Mouse (Mus musculus) forebrain, embryonic 10.5 days (tissue): ENCODE results near the gene Eif4g3. TPM values are rescaled to one million over a fixed set of nuclear protein-coding genes. Genes with fewer than 3 reads are reported as not detected.
A peak's percentile ranks its signal among the peaks of the same experiment; 100 is the strongest.

Source experiments
- DNase-seq: peaks from one replicate; pipeline ENCODE4 v3.0.0-alpha.2; 2017; ENCODE audit warnings: low spot score; ENCODE audit errors: extremely low spot score
- H3K27ac ChIP-seq: fragments of 300-500 bp; sonication (generic); 2 replicates; pipeline ENCODE4 v1.5.1; 2016; ENCODE audit warnings: mild to moderate bottlenecking
- H3K27me3 ChIP-seq: fragments of 300-500 bp; sonication (generic); 2 replicates; pipeline ENCODE4 v1.6.1; 2016; ENCODE audit warnings: mild to moderate bottlenecking; ENCODE audit not compliant: poor library complexity, severe bottlenecking
- H3K36me3 ChIP-seq: fragments of 300-500 bp; sonication (generic); replicated peaks from 2 replicates; pipeline ENCODE4 v1.6.1; 2016; ENCODE audit warnings: mild to moderate bottlenecking, moderate library complexity
- H3K4me1 ChIP-seq: fragments of 300-500 bp; sonication (generic); 2 replicates; pipeline ENCODE4 v1.6.1; 2016
- H3K4me3 ChIP-seq: fragments of 300-500 bp; sonication (generic); 2 replicates; pipeline ENCODE4 v1.5.1; 2016; ENCODE audit warnings: mild to moderate bottlenecking, moderate library complexity
- H3K9me3 ChIP-seq: fragments of 300-500 bp; sonication (generic); 2 replicates; pipeline ENCODE4 v1.6.1; 2016; ENCODE audit warnings: mild to moderate bottlenecking, moderate library complexity
- WGBS: fragments of 180-500 bp; shearing (Covaris S2); methylation state at CpG from one replicate; pipeline ENCODE4 v1.1.7; 2016; 5-methylcytosine and 5-hydroxymethylcytosine counted together
- polyA plus RNA-seq: library from polyadenylated mRNA; unstranded; fragments of >200 nt; fragmentation: Nextera tagmentation; extraction: Ambion mirVana; gene quantifications from 2 replicates; pipeline ENCODE4 v1.2.1, GENCODE M21; 2016

Gene Eif4g3
- polyA plus RNA-seq, 1 experiment from 2014 or later = 37.2 TPM

DNA sequence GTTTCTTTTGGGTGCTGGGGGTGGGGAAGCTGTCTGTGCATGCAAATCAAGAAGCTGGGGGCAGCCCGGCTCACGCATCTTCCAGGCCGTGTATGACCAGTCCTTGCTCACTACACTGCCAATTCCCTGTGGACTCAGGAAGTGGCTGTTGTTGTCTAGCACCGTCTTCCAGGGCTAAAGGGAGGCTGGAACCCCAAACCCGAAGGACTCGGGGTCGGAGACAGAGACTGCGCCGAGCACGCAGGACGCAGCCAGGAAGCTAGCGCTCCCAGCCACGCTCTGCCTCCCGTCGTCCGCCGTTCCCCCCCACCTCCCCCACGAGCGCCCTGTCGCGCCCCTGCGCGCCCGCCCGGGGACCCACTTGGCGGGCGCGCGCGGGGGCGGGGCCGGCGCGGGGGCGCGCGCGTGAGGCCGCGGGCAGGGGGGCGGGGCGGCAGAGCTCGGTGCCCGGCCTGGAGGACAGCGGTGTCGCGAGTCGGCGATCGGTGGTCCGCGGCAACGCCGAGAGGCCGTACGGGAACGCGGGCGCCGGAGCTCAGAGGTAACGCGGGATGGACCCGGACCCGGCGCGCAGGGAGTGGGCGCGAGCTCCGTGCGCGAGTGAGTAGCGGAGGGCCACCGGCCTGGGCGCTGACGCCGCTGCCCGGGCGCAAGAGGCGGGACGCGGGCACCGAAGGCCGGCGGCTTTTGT lies 223.5 kb downstream of the Eif4g3 start, which contains the start of gene Hp1bp3:
Gene Hp1bp3 (plus strand): TSS at position 97 of the 691 bp plus-strand sequence.
- H3K9me3 ChIP-seq = no peaks in the 10 kb centered on the region
- H3K4me3 ChIP-seq = peak within 1 kb of the TSS; percentile 91
- DNase-seq = peak; percentile 76
- under 1% methylated on average over 84 of the region's 84 CpGs for WGBS
- no peaks in the 10 kb centered on the region for H3K27me3 ChIP-seq
- H3K27ac ChIP-seq = peak within 1 kb of the TSS; percentile 100
- peaks cover 34% of the 10 kb centered on the region for H3K4me1 ChIP-seq
- peaks cover 29% of the 10 kb centered on the region for H3K36me3 ChIP-seq

DNA sequence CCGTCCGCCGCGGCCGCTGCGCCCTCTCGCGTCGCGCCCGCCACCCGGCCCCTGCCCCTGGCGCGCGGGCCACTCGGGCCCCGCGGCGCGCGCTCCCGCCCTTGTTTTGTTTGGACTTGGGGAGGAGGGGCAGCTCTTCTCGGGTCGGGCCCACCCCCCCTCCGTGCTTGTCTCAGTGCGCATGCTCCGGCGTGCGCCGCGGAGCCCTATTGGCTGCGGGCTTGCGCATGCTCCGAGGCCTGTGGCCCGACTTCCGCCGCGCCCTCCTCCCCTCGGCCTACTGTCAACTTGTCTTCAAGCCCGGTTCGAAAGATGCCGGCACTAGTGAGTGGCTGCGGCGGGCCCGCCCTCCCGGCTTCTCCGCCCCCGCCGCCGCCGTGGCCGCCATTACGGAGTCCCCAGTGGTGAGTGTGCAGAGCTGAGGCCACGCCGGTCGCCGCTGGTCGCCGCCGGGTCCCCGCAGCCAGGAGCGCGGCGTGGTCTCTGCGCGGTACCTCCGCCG lies 224.1 kb downstream of the Eif4g3 start:
- whole genome bisulfite sequencing = under 1% methylated on average over 60 of the region's 68 CpGs
- Histone ChIP-seq H3K9me3 (no peaks in the 10 kb centered on the region), H3K36me3 (peaks cover 35% of the 10 kb centered on the region), H3K4me3 (peak overlapping the region; percentile 91), H3K27me3 (no peaks in the 10 kb centered on the region), H3K27ac (peak overlapping the region; percentile 100), H3K4me1 (peaks cover 34% of the 10 kb centered on the region)
- DNase-seq = peak; percentile 96

DNA sequence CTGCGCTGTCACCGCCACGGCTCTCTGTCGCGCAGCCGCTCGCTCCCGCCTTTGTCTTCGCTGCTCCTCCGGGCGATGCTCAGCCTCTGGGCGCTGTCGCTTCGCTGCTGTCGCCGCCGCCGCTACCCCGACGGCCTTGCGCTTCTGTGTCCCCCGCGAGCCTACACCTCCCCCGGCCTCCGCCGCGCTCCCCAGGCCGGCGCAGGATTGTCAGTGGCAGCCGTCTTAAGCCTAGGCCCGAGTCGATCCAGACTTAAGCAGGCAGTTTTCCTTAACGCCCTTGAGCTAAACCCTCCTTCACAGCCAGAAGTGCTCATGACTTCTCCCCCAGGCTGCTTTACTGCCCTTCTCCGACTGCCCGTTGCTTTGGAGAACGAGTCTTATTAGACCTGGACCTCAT lies 224.6 kb downstream of the Eif4g3 start:
- peak overlapping the region; percentile 100 for H3K27ac ChIP-seq
- peaks cover 40% of the 10 kb centered on the region for H3K36me3 ChIP-seq
- H3K27me3 ChIP-seq = no peaks in the 10 kb centered on the region
- no peaks in the 10 kb centered on the region for H3K9me3 ChIP-seq
- DNase-seq = no peak
- peaks cover 34% of the 10 kb centered on the region for H3K4me1 ChIP-seq
- H3K4me3 ChIP-seq = peak overlapping the region; percentile 91
- WGBS = 1% methylated on average over 36 of the region's 36 CpGs

DNA sequence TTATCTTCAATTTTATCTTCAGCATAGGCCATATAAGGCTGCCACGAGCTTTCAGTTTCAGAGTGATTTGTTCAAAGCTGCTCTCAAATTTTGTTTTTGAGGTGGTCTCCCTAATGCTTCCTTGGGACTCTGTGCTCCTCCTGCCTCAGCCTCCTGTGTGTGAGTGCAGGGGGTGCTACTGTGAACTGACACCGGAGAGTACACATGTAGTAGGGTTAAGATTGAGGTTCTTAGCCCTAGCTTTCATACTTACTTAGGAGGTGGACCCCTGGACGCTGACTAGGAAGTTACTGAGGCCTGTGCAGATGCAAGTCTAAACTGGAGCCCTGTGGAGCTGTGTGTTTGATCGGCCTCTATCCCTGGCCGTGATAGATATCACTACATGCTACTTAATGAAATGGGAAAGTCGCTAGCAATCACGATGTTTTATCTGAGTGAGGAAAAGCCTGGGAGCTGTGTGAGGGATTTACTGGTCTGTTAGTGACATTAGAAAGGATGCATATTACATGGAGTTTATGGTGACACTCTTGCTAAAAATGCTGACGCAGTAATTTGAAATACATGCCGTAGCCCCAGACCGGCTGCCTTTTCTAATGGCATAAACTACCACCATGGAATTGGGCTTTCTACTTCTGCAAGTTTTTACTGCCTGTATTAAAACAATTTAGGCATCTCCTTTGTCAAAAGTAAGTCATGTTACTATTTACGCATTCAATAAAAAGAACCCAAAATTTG lies 225.3 kb downstream of the Eif4g3 start:
- no peak for DNase-seq
- Histone ChIP-seq H3K4me3 (peak overlapping the region; percentile 91), H3K9me3 (no peaks in the 10 kb centered on the region), H3K36me3 (peaks cover 46% of the 10 kb centered on the region), H3K27ac (peak overlapping the region; percentile 100), H3K27me3 (no peaks in the 10 kb centered on the region), H3K4me1 (peaks cover 34% of the 10 kb centered on the region)
- 88% methylated on average over 11 of the region's 11 CpGs for WGBS

DNA sequence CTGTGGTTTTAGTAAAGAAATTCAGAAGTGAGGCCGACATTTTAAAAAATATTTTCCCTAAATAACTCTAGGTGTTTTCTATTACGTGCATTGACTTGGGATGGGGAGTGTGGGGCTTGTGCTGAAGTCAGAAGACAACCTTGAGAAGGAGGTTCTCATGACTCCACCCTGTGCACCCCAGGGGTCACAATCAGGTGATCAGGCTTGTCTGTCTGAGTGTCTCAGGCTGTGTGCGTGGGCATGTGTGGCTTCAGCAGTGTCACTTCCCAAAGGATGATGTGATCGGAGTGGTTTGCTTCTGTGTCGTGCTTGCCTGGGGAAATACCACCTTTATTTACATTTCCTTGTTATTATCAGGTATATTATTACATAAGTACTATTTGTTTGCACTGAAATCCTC lies 226.5 kb downstream of the Eif4g3 start:
- peaks cover 59% of the 10 kb centered on the region for H3K36me3 ChIP-seq
- no peaks in the 10 kb centered on the region for H3K9me3 ChIP-seq
- H3K4me1 ChIP-seq = peaks cover 34% of the 10 kb centered on the region
- no peak overlapping the region for H3K4me3 ChIP-seq
- no peak for DNase-seq
- no peaks in the 10 kb centered on the region for H3K27me3 ChIP-seq
- WGBS = 94% methylated on average over 5 of the region's 5 CpGs
- no peak overlapping the region for H3K27ac ChIP-seq

DNA sequence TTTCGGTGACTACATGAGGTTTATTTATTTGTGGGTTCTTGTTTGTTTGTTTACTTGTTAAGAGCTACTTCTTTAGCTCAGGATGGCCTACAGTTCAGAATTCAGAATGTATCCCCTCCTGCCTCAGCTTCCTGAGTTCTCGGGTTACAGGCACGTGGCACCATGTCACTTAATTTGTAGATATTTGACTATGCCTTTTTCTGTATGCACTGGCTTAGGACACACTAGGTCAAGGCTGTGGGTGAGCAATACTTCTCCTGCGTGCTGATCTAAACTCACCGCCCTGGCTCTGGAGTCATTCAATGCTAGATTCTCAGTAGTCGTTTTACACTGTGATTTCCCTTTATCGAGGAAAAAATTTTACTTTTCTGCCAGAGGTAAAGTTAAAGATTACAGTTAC lies 227.9 kb downstream of the Eif4g3 start:
- WGBS = 92% methylated on average over 7 of the region's 7 CpGs
- no peaks in the 10 kb centered on the region for H3K27me3 ChIP-seq
- no peak for DNase-seq
- peaks cover 30% of the 10 kb centered on the region for H3K4me1 ChIP-seq
- H3K36me3 ChIP-seq = peaks cover 72% of the 10 kb centered on the region
- H3K9me3 ChIP-seq = no peaks in the 10 kb centered on the region
- no peak overlapping the region for H3K4me3 ChIP-seq
- H3K27ac ChIP-seq = no peak overlapping the region

DNA sequence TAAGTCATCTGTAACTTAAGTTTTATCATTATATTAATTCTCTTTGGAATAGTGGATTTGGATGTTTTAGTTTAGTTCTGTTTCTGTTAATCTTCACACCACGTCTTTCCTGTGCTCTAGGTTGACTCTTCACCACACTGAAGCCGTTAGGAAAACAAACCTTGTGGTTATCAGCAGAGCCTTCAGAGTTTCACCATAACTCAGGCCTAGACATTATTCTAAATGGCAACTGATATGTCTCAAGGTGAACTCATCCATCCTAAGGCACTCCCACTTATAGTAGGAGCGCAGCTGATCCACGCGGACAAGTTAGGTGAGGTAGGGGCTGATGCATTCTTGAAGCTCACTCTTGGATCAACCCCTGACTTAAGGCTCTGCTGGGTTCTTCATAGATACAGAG lies 228.6 kb downstream of the Eif4g3 start:
- no peaks in the 10 kb centered on the region for H3K27me3 ChIP-seq
- no peak overlapping the region for H3K27ac ChIP-seq
- H3K36me3 ChIP-seq = peaks cover 78% of the 10 kb centered on the region
- DNase-seq = no peak
- 95% methylated on average over 5 of the region's 5 CpGs for WGBS
- H3K4me1 ChIP-seq = peaks cover 25% of the 10 kb centered on the region
- H3K9me3 ChIP-seq = no peaks in the 10 kb centered on the region
- H3K4me3 ChIP-seq = no peak overlapping the region

DNA sequence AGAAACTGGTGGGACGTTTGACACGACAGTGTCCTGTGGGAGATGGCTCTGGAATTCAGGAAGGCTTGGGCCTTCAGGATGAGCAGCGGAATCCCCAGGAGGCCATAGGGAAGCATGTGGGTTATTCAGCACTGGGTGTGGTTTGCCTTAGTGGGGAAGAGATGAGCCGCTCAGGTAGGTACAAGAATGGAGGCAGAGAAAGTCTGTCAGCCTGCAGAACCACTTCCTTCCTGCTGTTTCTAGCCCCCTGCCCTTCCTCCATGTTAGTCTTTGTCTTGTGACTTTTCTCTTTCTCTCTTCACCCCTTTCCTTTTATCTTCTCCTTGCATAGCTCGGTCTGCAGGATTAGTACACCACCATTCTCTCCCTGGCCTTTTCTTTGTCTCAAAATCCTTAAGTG lies 229.6 kb downstream of the Eif4g3 start:
- peaks cover 87% of the 10 kb centered on the region for H3K36me3 ChIP-seq
- no peak overlapping the region for H3K4me3 ChIP-seq
- peaks cover 25% of the 10 kb centered on the region for H3K4me1 ChIP-seq
- H3K9me3 ChIP-seq = no peaks in the 10 kb centered on the region
- 90% methylated on average over 5 of the region's 5 CpGs for WGBS
- no peak overlapping the region for H3K27ac ChIP-seq
- no peaks in the 10 kb centered on the region for H3K27me3 ChIP-seq
- no peak for DNase-seq

DNA sequence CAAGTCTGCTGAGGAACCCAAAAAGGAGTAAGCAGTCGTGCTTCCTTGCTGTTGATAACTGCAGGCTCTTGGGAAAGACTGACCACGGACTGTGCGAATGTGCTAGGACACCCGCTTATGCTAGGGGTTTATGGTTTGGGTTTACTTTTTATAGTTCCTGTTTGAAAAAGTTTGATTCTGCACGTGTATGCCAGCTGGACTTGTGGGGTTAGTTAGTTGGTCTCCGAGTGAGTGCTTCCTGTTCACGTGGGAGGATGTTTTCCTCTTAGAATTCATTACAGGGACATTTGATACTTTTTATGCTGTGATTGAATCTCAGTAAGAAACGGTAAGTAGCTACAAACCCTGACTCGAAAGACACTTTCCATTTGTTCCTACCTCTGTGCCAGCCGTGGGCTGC lies 230.8 kb downstream of the Eif4g3 start:
- no peak for DNase-seq
- Histone ChIP-seq H3K27ac (no peak overlapping the region), H3K4me1 (peaks cover 14% of the 10 kb centered on the region), H3K36me3 (peaks cover 92% of the 10 kb centered on the region), H3K27me3 (no peaks in the 10 kb centered on the region), H3K4me3 (no peak overlapping the region), H3K9me3 (no peaks in the 10 kb centered on the region)
- 91% methylated on average over 10 of the region's 10 CpGs for WGBS

DNA sequence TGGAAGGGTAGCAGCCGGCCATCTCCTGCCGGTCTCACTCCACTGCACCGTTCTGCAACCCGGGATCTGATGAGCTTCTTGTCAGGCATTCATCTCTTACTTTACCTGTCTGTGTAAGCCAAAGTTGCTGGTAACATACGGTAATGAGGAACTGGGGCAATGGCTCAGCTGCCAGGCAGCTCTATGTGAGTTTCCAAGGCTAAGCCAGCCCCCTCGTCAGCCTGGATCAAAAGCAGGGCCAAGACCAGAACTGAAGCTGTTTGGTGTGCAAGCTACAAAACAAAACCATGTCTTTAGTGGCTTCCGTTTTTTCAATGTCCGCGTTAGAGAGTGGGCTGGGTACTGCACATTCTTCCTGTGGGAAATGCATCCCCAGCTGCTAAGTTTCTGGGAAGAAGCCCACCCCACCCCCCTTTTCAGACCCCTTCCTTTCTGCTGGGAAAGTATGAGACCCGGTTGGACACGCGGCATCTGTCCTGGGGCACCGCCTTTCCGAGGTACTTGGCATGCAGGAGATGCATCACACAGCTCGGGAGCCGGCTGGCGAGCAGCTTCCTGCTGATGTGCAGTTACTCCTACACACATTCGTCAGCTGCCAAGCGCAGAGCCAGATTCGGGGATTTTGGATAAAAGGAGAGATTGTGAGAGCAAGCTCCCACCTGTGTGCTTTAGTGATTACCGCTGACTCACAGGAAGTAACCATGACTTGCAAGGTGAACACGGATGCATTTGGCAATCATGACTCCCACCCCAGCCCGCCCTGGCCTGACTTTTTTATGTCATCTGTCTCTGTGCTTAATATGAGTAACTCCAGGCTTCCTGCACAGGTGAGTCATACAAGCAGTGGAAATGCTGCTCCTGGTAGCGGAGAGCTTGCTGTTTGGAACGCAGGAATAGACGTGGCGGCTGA lies 254.2 kb downstream of the Eif4g3 start:
- no peak overlapping the region for H3K27ac ChIP-seq
- peaks cover 61% of the 10 kb centered on the region for H3K36me3 ChIP-seq
- DNase-seq = no peak
- peaks cover 57% of the 10 kb centered on the region for H3K27me3 ChIP-seq
- 84% methylated on average over 27 of the region's 27 CpGs for WGBS
- H3K9me3 ChIP-seq = no peaks in the 10 kb centered on the region
- peaks cover 30% of the 10 kb centered on the region for H3K4me1 ChIP-seq
- no peak overlapping the region for H3K4me3 ChIP-seq

DNA sequence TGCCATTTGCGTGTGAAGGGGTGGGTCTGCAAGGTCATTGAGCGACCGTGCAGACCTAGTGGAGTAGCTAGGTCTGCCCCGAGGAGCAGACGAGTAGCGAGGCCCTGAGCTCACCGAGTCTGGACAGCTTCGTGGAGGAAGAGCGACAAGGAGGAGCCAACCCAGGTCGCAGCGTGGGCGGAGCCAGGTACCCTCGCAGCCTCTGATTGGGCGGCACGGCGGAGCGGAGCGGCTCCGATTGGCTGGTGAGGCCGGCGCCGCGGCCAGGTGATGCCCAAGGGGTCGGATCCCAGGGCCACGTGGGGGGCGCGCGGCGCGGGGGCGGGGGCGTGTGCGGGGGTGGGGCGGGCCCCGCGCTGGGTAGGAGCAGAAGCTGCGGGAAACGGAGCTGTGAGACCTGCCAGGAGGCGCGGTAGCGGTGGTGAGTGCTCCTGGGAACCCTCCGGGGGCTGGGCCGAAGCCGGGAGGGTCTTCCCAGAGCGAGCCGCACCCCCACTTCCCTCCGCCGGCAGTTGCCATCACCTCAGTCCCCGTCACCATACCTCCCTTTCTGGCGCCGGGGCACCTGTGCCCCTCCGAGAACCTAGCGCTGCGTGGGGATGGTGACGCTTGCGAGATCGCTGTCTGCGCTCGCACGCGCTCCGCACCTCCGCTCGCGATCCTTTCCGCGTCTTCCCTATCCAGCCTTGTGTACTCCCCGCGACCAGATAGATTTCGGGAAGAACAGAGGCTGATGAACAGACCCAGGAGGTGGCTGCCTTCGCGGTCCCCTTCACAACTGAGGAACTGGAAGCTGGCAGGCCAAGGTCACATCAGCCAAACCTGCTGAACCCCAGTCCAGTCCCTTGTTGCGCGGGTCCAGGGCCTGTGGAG lies 257.5 kb downstream of the Eif4g3 start, which contains the start of the genes Sh2d5 and Kif17:
Gene Sh2d5 (plus strand): TSS at position 316 of the 873 bp plus-strand sequence.
Gene Kif17 (plus strand): TSS at position 348 of the 873 bp plus-strand sequence.
- Histone ChIP-seq H3K36me3 (peaks cover 28% of the 10 kb centered on the region), H3K4me3 (peak within 1 kb of the TSS; percentile 68), H3K4me1 (peaks cover 40% of the 10 kb centered on the region), H3K9me3 (no peaks in the 10 kb centered on the region), H3K27me3 (peaks cover 90% of the 10 kb centered on the region), H3K27ac (peak within 1 kb of the TSS; percentile 48)
- WGBS = under 1% methylated on average over 69 of the region's 74 CpGs
- DNase-seq = peak; percentile 84
